Mouse (Mus musculus) spleen, adult 2 months (tissue): ENCODE measurements around the gene Hsf4. TPM values are rescaled to one million over a fixed set of nuclear protein-coding genes. Genes with fewer than 3 reads are reported as not detected.

Experiments used
- DNase-seq, 2 experiments: peaks; one replicate each; pipeline versions ENCODE4 v3.0.0 to v3.0.0-alpha.2; 2012 to 2021; ENCODE audit warnings: low spot score in 2 of 2, low read depth in 1 of 2
- H3K27ac ChIP-seq: fragments of 200-500 bp; 2 replicates; pipeline ENCODE4 v1.5.1; 2012; ENCODE audit warnings: low read length, inconsistent platforms; ENCODE audit not compliant: insufficient read depth
- H3K27me3 ChIP-seq: fragments of 200-500 bp; 2 replicates; pipeline ENCODE4 v1.6.1; 2012; ENCODE audit warnings: mild to moderate bottlenecking, moderate library complexity, low read length, inconsistent platforms; ENCODE audit not compliant: control insufficient read depth, insufficient read depth
- H3K36me3 ChIP-seq: fragments of 200-500 bp; 2 replicates; pipeline ENCODE4 v1.6.1; 2012; ENCODE audit warnings: mild to moderate bottlenecking, low read length, inconsistent platforms; ENCODE audit not compliant: control insufficient read depth, insufficient read depth
- H3K4me1 ChIP-seq: fragments of 200-500 bp; 2 replicates; pipeline ENCODE4 v1.6.1; 2011; ENCODE audit warnings: inconsistent platforms; ENCODE audit not compliant: control insufficient read depth, insufficient read depth, insufficient read length
- H3K4me3 ChIP-seq: fragments of 200-500 bp; 2 replicates; pipeline ENCODE4 v1.5.1; 2011; ENCODE audit warnings: mild to moderate bottlenecking, inconsistent platforms; ENCODE audit not compliant: insufficient read depth, insufficient read length; ENCODE audit errors: extremely low read depth
- CTCF ChIP-seq: fragments of 200-500 bp; IDR thresholded peaks from 2 replicates; pipeline ENCODE4 v1.5.1; 2011; ENCODE audit warnings: mild to moderate bottlenecking, inconsistent platforms; ENCODE audit not compliant: insufficient read depth, insufficient read length, insufficient replicate concordance; ENCODE audit errors: extremely low read depth
- POLR2A ChIP-seq: fragments of 200-500 bp; IDR thresholded peaks from 2 replicates; pipeline ENCODE4 v1.6.1; 2011; ENCODE audit warnings: low read depth, low read length, inconsistent platforms
- WGBS: fragments of 180-500 bp; shearing (Covaris S2); methylation state at CpG from one replicate; pipeline ENCODE4 v1.1.7; 2018; 5-methylcytosine and 5-hydroxymethylcytosine counted together
- polyA plus RNA-seq: library from polyadenylated mRNA; depleted of rRNA; stranded (reverse); fragments of >200 nt; gene quantifications from 2 replicates; pipeline ENCODE4 v1.2.3, GENCODE M21; 2012

Hsf4 gene
- polyA plus RNA-seq, 1 experiment = 2.7 TPM

DNA sequence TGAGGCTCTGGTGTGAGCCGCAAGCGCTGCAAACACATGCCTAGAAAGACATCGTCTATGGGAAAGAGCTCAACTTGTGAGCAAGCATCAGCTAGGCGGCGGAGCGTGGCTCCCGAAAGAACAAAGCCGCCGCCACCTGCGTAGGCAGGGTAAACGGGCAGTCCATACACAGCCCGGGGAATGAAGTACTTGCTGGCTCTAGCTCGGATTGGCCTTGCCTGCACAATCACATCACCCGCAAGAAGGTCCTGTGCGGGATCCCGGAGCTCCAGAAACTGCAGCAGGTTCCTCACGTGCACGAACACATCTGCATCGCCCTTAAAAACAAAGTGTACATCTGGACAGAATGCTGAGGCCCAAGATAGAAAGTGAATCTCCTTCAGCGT, 15.8 kb upstream of the Hsf4 start:
- 66% methylated on average over 20 of the region's 20 CpGs for WGBS
- no peak overlapping the region for H3K4me3 ChIP-seq
- H3K4me1 ChIP-seq = peaks cover 12% of the 10 kb centered on the region
- H3K27me3 ChIP-seq = no peaks in the 10 kb centered on the region
- no peak overlapping the region for H3K27ac ChIP-seq
- no peak for DNase-seq
- TF ChIP-seq POLR2A (no peak), CTCF (no peak)
- H3K36me3 ChIP-seq = peaks cover 23% of the 10 kb centered on the region

GRCm38 (mm10) chr8:105254152-105254965, 15.2 kb upstream of the Hsf4 start:
- H3K27me3 ChIP-seq = no peaks in the 10 kb centered on the region
- TF ChIP-seq POLR2A (no peak), CTCF (peak; percentile 92)
- H3K4me1 ChIP-seq = peaks cover 16% of the 10 kb centered on the region
- under 1% methylated on average over 74 of the region's 74 CpGs for WGBS
- peak; percentile 56 to 90 for DNase-seq
- H3K27ac ChIP-seq = peak overlapping the region; percentile 66
- H3K36me3 ChIP-seq = peaks cover 20% of the 10 kb centered on the region
- peak overlapping the region; percentile 57 for H3K4me3 ChIP-seq

GRCm38 (mm10) chr8:105254966-105255350, 14.6 kb upstream of the Hsf4 start, which contains the start of gene B3gnt9:
B3gnt9 (minus strand) TSS chr8:105255153.
- no peak for DNase-seq
- peak within 1 kb of the TSS; percentile 66 for H3K27ac ChIP-seq
- WGBS = under 1% methylated on average over 14 of the region's 14 CpGs

GRCm38 (mm10) chr8:105257318-105258114, 12.1 kb upstream of the Hsf4 start:
- WGBS = 87% methylated on average over 7 of the region's 7 CpGs
- no peaks in the 10 kb centered on the region; the same call in 1 of the 2 replicates for H3K36me3 ChIP-seq

More at GRCm38 (mm10) chr8:105254966-105255350, 14.6 kb upstream of the Hsf4 start, which contains the start of gene B3gnt9:
- Histone ChIP-seq H3K27me3 (no peaks in the 10 kb centered on the region), H3K4me3 (peak within 1 kb of the TSS; percentile 57), H3K36me3 (peaks cover 17% of the 10 kb centered on the region), H3K4me1 (peaks cover 22% of the 10 kb centered on the region)
- TF ChIP-seq POLR2A (no peak), CTCF (no peak)

GRCm38 (mm10) chr8:105258911-105259720, 10.5 kb upstream of the Hsf4 start:
- no peaks in the 10 kb centered on the region for H3K27me3 ChIP-seq
- no peak overlapping the region for H3K27ac ChIP-seq
- no peak for DNase-seq
- WGBS = 53% methylated on average over 55 of the region's 55 CpGs
- no peaks in the 10 kb centered on the region; the same call in 1 of the 2 replicates for H3K36me3 ChIP-seq
- TF ChIP-seq POLR2A = no peak
- no peak for TF ChIP-seq CTCF
- peak overlapping the region; percentile 26; the same call in 1 of the 2 replicates for H3K4me3 ChIP-seq
- peaks cover 29% of the 10 kb centered on the region for H3K4me1 ChIP-seq

More at GRCm38 (mm10) chr8:105257318-105258114, 12.1 kb upstream of the Hsf4 start:
- Histone ChIP-seq H3K27me3 (no peaks in the 10 kb centered on the region), H3K4me3 (no peak overlapping the region), H3K4me1 (peaks cover 33% of the 10 kb centered on the region), H3K27ac (no peak overlapping the region)
- no peak for DNase-seq
- no peak for TF ChIP-seq POLR2A
- TF ChIP-seq CTCF = no peak

GRCm38 (mm10) chr8:105259721-105260320, 9.8 kb upstream of the Hsf4 start:
- no peaks in the 10 kb centered on the region; the same call in 1 of the 2 replicates for H3K36me3 ChIP-seq
- H3K27me3 ChIP-seq = no peaks in the 10 kb centered on the region
- H3K4me1 ChIP-seq = peaks cover 23% of the 10 kb centered on the region
- DNase-seq = peak; percentile 45 to 66
- 3% methylated on average over 30 of the region's 30 CpGs for whole genome bisulfite sequencing
- no peak overlapping the region for H3K27ac ChIP-seq
- TF ChIP-seq POLR2A (no peak), CTCF (peak; percentile 92)
- H3K4me3 ChIP-seq = peak overlapping the region; percentile 36; the same call in 1 of the 2 replicates
